Mouse (Mus musculus): ENCODE measurements at regions not wholly inside any gene's neighbourhood (a gene's known extent, or its start where the extent isn't known, plus 50 kb on each side); places are given as distances from the start of the nearest gene placed in this dataset.

GRCm38 (mm10) chr14:24550763-24551471 lies 64.0 kb downstream of the Rps24 start:
- no peak for DNase-seq (ENCODE audit: low read depth, low spot score)

- no peak for DNase-seq (ENCODE audit: low read depth, low spot score)
Measured at GRCm38 (mm10) chr14:24551472-24551783, 64.5 kb downstream of the Rps24 start.

DNA sequence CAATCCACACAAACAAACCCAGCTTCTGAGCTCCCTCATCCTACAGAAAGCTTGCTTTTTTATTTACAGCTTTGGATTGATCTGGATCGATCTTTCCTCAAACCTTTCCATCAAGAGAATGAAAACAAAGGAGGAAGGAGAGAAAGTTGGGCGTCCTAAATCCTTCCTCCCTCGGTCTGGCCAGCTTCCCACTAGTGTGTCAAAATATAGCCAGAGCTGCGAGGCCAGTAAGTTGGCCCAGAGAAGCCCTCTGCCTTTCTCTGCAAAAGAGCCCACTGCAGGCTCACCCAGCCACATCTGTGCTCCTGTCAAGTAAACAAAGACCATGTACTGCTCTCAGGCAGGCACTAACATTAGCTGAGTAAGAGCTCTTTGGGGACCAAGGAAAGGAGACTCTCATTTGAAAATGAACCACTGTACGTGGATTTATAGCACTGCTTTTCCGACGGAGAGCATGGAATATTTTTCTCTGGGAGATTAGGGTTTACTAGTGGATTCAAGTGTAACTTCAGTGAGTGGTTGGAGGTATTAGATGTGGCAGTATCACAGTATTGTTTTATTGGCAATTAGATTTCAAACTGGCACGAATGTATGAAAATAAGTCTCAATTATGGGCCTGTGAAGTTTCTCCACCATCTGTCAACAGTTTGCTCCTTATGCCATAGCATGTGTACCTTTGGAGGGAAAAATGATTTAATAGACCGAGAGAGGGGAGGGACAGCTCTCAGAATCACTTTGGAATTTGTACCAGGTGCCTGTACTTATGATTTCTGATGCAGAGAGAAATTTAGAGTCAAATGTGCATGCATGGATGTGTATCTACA lies 78.1 kb downstream of the Rps24 start:
- DNase-seq (ENCODE audit: low read depth, low spot score), result no peak

DNA sequence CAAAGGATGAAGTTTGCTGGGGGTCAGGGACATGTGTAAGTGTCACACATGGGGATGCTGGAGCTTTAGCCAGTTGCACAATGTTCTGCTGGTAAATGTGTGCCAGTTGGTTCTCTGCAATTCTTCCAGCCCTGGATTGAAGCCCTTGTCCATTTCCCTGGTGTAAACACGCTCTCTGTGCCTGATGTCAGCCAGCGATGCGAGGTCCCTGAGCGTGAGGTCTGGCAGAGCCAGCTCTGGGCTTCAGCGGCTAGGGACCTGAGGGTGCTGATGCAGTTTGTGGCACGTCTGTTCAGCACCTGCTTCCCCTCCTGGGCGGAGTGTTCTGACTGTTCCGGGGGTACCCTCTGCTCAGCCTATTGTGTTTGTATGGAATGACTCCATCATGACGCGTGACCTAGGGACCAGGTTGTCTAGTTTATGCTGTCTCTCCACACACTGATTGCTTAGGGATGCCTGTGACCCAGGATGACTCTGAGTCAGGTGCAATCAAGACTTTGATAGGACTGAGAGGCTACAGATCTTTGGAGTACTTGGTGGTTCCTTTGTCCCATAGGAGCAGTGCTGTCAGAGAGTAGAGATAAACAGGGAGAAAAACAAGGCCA lies 78.9 kb downstream of the Rps24 start:
- no peak for DNase-seq (ENCODE audit: low read depth, low spot score)

DNA sequence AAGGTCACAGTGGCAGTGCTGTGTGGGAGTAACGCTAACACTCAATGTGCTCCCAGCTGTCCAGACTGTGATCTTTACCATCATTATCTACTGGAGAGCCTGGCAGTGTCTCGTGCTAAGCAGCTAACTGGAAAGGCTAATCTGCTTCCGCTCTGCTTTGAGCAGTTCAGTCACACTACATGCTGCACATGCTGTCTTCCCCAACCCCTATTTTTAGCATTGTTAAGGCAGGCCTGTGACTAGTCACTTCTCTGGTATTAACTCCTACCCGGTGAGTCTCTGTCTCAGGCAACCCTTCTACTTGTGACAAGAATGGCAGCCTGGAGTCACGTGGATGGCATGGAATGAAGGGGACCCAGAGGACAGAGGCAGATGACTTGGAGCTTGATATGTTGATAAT lies 88.2 kb downstream of the Rps24 start:
- DNase-seq (ENCODE audit: low read depth, low spot score), result no peak

- peak; percentile 39 for DNase-seq (ENCODE audit: low read depth, low spot score)
Measured at GRCm38 (mm10) chr14:24578535-24579111, 91.7 kb downstream of the Rps24 start.

- no peak for DNase-seq (ENCODE audit: low read depth, low spot score)
Measured at GRCm38 (mm10) chr14:24579153-24579795, 92.3 kb downstream of the Rps24 start.

GRCm38 (mm10) chr14:24586133-24586908 lies 99.4 kb downstream of the Rps24 start:
- no peak for DNase-seq (ENCODE audit: low read depth, low spot score)

DNA sequence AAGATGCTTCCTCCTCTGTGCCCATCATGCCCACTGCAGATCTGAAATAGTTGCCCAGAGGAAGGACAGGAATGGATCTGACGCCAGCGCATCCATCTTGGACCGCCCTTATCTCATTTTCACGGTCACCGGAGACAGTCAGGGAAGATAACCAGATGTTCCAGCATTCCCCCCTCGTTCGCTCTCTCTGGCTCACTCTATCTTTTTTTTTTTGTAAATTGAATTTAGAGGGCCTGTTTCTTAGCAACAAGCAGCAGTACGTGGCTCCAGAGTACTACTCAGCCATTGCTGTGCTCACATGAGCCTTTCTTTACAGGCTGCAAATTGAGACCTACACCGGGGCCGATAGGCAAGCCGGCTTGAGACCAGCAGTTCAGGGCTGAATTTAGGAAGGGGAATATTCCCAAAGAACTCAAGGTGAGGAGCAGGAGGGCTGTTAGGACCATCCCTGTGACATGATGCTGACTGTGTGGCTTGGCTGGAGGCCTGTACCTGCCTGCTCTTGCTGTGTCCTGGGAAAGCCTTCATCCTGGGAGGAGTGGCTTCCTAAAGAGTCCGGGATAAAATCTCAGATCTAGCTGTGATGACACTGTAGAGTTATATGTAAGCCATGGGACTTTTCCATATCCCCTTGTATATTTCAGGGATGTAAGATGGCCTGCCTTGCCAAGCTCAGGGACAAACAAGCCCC lies 100.2 kb downstream of the Rps24 start:
- DNase-seq (ENCODE audit: low read depth, low spot score), result no peak

DNA sequence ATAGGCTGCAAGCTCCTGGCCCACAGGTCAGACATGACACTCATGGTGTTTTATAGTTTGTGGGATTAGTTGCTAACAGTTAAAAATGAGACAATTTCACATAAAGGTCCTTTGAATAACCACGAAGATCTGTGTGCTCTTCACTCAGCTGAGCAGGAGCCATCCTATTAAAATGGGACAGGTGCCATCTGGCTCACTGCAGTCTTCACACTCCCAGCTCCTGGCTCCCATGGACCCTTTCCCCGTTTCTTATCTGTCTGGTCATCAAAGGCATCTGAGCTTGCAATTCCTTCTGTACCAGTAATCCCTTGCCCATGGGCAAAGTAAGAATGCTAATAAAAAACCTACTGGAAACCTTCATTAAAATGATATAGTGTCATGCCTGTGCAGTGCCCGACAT lies 101.1 kb downstream of the Rps24 start:
- no peak for DNase-seq (ENCODE audit: low read depth, low spot score)

DNA sequence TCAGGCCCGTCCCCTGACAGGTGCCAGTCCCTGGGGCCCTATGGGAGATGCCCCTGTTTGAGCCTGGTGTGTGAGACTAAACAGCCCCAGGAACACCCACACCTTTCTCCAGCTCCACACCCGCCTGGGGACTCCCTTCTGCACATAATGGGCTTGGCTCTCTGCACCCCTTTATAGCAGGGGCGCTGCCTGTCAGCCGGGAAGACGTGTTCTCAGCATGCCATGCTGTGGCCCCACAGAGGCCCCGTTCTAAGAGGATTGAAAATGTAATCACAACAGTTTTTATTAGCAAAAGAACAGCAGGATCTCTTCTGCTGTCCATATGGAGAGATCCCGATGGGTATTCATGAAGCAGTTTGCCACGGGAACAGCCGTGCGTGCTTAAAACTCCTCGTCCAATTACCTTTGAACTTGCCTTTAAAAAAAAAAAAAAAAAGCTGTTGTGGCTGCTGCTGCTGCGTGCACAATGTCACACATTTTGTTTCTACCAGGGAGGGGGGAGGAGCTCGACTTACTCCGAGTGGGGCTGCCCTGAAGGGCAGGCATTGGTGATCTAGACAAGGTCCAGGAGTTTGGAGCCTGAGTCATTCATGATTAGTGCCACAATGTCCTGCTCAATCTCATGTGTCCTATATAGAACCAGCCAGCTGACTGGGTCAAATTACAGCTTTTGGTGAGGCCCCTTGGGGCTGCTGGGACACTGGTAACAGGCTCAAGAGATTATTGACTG lies 119.7 kb downstream of the Rps24 start:
- no peak for DNase-seq (ENCODE audit: low read depth, low spot score)

DNA sequence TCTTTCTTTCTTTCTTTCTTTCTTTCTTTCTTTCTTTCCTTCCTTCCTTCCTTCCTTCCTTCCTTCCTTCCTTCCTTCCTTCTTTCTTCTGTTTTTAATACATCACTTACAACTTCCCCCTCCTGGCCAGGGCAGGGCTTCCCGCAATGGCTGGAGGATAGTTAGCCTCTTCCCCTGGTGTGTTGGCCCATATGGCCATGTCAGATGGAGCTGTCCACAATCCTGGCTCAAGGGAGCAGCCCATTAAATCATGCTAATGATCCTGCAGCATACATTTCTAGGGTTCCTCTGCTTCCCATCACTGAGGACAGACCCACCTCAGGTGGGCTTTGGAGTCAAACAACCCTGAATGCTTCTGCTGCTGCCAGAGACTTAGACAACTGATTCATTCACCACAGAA lies 121.4 kb downstream of the Rps24 start:
- DNase-seq (ENCODE audit: low read depth, low spot score), result no peak

DNA sequence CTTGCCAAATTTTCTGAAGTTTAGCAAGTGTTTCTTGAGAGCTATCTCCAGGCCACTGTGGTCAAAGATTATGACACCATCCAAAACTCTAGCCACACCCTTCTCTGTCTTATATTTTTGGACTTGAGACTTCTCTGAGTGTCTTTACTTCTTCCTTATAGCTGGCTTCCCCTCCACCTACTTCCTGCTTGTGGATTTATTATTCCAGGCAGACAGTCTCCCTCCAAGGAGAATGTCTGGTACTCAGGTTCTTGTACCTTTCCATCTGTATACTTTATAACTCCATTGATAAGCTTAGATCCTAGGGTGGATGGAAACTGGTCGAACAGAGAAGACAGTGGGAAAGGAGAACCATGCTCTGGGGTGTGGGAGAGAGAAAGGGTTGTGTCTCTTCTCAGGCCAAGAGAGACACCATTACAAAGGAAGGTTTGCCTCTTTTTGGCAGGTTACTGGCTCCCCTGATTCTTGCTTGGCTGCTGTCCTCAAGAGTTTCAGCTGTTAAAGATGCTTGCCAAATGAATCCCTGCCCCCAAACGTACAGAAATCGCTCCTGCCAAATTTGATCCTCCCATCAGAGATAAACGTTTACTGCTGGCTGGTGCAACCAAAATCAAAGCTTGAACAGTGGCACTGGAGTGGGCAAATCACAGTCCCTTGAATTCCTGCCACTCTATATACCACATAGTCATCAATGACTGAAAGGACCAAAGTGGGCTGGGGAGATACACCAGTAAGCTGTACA lies 125.5 kb downstream of the Rps24 start:
- no peak for DNase-seq (ENCODE audit: low read depth, low spot score)

GRCm38 (mm10) chr14:24615776-24616175 lies 128.9 kb downstream of the Rps24 start:
- DNase-seq (ENCODE audit: low read depth, low spot score), result no peak

DNA sequence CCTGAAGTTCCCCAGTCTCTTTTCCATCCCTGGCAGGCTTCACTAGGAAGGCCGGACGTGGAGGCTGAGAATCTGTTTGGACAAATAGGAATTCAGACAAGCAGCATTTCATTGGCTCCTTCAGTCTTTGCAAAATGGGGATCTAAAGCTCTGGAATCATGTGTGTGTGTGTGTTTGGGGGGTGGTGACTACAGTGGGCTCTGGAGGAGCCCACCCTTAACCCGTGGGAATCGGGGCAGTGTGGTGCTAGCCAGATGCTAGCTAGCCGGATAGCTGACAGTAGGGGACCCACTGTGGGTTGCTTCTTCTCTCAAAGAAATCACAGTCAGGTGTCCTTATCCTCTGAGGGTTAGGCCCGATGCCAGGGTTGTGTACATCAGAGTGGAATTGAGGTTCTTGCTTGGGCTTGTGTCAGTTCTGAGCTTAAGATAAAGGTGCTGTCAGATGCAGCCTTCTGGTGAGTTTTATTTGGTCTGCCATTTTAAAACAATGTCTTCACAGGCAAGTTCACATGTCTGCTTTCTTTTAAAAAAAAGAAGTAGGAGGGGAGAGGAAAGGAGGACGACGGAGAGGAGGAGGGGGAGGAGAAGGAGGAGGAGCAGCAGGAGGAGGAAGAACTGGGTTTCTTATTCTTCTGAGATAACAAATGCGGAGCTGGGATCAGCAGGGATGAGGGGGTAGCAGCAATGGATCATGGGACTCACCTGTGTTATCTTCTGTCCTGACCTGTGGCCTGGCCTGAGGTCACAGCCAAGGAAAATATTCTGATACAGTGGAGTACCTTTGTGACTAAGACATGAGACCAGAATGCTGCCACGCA lies 129.6 kb downstream of the Rps24 start:
- DNase-seq (ENCODE audit: low read depth, low spot score), result no peak

- DNase-seq (ENCODE audit: low read depth, low spot score), result no peak
Measured at GRCm38 (mm10) chr14:24617126-24617375, 130.1 kb downstream of the Rps24 start.

DNA sequence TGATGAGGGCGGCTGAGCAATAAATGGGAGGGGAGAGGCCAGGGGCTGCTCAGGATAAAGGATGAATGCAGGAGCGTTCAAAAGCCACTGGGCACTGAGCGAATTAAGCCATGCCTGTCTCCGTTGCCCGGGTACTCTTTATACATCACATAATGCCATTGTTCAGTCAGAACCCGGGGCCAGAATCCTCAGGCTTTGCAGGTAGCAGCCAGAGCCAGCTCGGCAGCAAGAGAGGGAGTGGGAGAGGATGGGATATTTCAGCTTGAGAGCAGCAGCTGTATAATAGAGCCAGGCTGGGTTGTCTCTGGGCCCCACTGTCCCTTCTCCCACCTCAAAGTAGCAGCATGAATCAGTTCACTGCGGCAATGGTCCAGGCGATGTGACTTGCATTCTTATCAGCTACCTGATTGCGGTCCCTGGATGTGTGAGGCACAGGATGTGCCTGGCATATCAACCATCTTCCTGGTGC lies 130.5 kb downstream of the Rps24 start:
- DNase-seq (ENCODE audit: low read depth, low spot score), result no peak

- no peak for DNase-seq (ENCODE audit: low read depth, low spot score)
Measured at GRCm38 (mm10) chr14:24618226-24619038, 131.5 kb downstream of the Rps24 start.

Data from retina, adult 2 months (tissue).